Mouse (Mus musculus) layer of hippocampus, adult 8-10 months (tissue): ENCODE measurements around the gene Cst8. TPM values are rescaled to one million over a fixed set of nuclear protein-coding genes. Genes with fewer than 3 reads are reported as not detected.

Source experiments
- total RNA-seq, 4 experiments: library from RNA; stranded (reverse); gene quantifications; 2 replicates each; pipeline ENCODE4 v1.2.4; 2022

The Cst8 gene
- total RNA-seq, 4 experiments from 2014 or later: not detected

Other genes starting within 250 kb of the Cst8 start
- gene Nxt1, start 126.2 kb upstream of the Cst8 start, total RNA-seq: 10 to 100 TPM; 13.0 to 16.3 (median 14.9) TPM
- gene Gzf1, start 117.8 kb upstream of the Cst8 start, total RNA-seq: 10 to 100 TPM; 28.9 to 34.5 (median 32.9) TPM
- gene Napb, start 66.3 kb upstream of the Cst8 start, total RNA-seq: 100 to 1,000 TPM; 290 to 344 (median 315) TPM
- 1 to 10 TPM in 2 of 4 experiments, under 1 TPM in 1, not detected in 1; 0.89 to 1.6 (median 1.0) TPM for gene Cstl1, start 48.4 kb upstream of the Cst8 start, total RNA-seq
- not detected for gene Cst11, start 27.3 kb upstream of the Cst8 start, total RNA-seq
- not detected for gene 8030411F24Rik, start 16.8 kb upstream of the Cst8 start, total RNA-seq
- 1 to 10 TPM; 3.6 to 5.4 (median 4.8) TPM for gene Cst12, start 9.4 kb upstream of the Cst8 start, total RNA-seq
- gene Cst13, start 21.3 kb downstream of the Cst8 start, total RNA-seq: not detected
- not detected for gene Cst9, start 36.4 kb downstream of the Cst8 start, total RNA-seq
- not detected for gene 9230104L09Rik, start 66.3 kb downstream of the Cst8 start, total RNA-seq
- gene Cst3, start 76.9 kb downstream of the Cst8 start, total RNA-seq: 1,000 to 10,000 TPM; 2,127 to 4,480 (median 3,140) TPM
- not detected for gene Gm1330, start 204.5 kb downstream of the Cst8 start, total RNA-seq
- not detected for gene Gm10750, start 218.5 kb downstream of the Cst8 start, total RNA-seq